13 mouse cellular contexts compared by ENCODE assay signal in genomic region chr19:53216761-53217538, GRCm38 (mm10).
DNase-seq lines count a peak whose midpoint lies in the region; ATAC-seq and TF ChIP-seq lines count a peak whose summit lies in the region.
"Had no signal": no experiment of that assay in that cellular context is flagged by ENCODE, and none has a peak within 500 bp of the region (broad histone marks: within the 10 kb centered on the region; RNA-seq: fewer than 3 reads in every experiment).

No protein-coding gene starts in this region.

- 45% methylated on average over 18 of the region's 18 CpGs for WGBS in spleen, adult 2 months
- 89% methylated on average over 18 of the region's 18 CpGs for WGBS in kidney, embryonic 14.5 days

- peaks cover 16% of the 10 kb centered on the region; the same call in 1 of the 2 replicates for H3K4me1 ChIP-seq in spleen, adult 2 months (ENCODE audit: control insufficient read depth, insufficient read depth, insufficient read length)
- no peaks in the 10 kb centered on the region for H3K4me1 ChIP-seq in kidney, embryonic 14.5 days (ENCODE audit: control insufficient read depth, insufficient read depth, low read length)
- H3K4me1 ChIP-seq: hindbrain, embryonic 12.5 days had no signal

- no peak overlapping the region for H3K9ac ChIP-seq in kidney, embryonic 14.5 days (ENCODE audit: low read depth, low read length)
- H3K9ac ChIP-seq: hindbrain, embryonic 12.5 days; lung, embryonic 14.5 days had no signal

- no peaks in the 10 kb centered on the region for H3K9me3 ChIP-seq in kidney, embryonic 14.5 days (ENCODE audit: control insufficient read depth, low read length)
- H3K9me3 ChIP-seq: hindbrain, embryonic 12.5 days had no signal

- H3K27ac ChIP-seq in gastrocnemius, adult 2 months: peak overlapping the region; percentile 85
- H3K27ac ChIP-seq in spleen, adult 2 months (ENCODE audit: insufficient read depth, low read length): peak overlapping the region; percentile 44
- no peak overlapping the region for H3K27ac ChIP-seq in kidney, embryonic 14.5 days (ENCODE audit: low read depth, low read length)
- H3K27ac ChIP-seq: hindbrain, embryonic 12.5 days; layer of hippocampus, adult 2 months had no signal

- no peak overlapping the region for H3K4me2 ChIP-seq in kidney, embryonic 14.5 days (replicated peaks; ENCODE audit: low read depth, low read length)
- H3K4me2 ChIP-seq: hindbrain, embryonic 12.5 days; lung, embryonic 14.5 days had no signal

- TF ChIP-seq CTCF in gastrocnemius, adult 2 months (IDR thresholded peaks at IDR 0.05): no peak
- no peak for TF ChIP-seq CTCF in spleen, adult 2 months (IDR thresholded peaks at IDR 0.05; ENCODE audit: extremely low read depth, insufficient read depth, insufficient read length, insufficient replicate concordance)

- intact Hi-C loops in gastrocnemius, adult 2 months (cut with DNase I): loop anchor here (10.0 kb wide), 1 partner anchor 182 kb away; no protein-coding TSS in a partner anchor
- intact Hi-C loops in gastrocnemius, postnatal 14 days (cut with DNase I; ENCODE audit: low total_unique reads): no loop called here

- peak overlapping the region; percentile 26; the same call in 1 of the 2 replicates for H3K4me3 ChIP-seq in gastrocnemius, adult 2 months
- H3K4me3 ChIP-seq in spleen, adult 2 months (ENCODE audit: extremely low read depth, insufficient read depth, insufficient read length): no peak overlapping the region
- no peak overlapping the region for H3K4me3 ChIP-seq in kidney, embryonic 14.5 days (ENCODE audit: low read length)
- H3K4me3 ChIP-seq: hindbrain, embryonic 12.5 days; layer of hippocampus, adult 2 months had no signal

- peaks cover 21% of the 10 kb centered on the region for H3K36me3 ChIP-seq in spleen, adult 2 months (ENCODE audit: control insufficient read depth, insufficient read depth, low read length)
- peaks cover 14% of the 10 kb centered on the region for H3K36me3 ChIP-seq in splenic B cell, adult 2 months (ENCODE audit: control insufficient read depth, insufficient read depth, low read length, poor library complexity, severe bottlenecking)
- peaks cover 14% of the 10 kb centered on the region; the same call in 1 of the 2 replicates for H3K36me3 ChIP-seq in kidney, embryonic 14.5 days (ENCODE audit: control insufficient read depth, insufficient read depth, low read length)
- H3K36me3 ChIP-seq: hindbrain, embryonic 12.5 days had no signal

- no peak for TF ChIP-seq POLR2A in spleen, adult 2 months (IDR thresholded peaks at IDR 0.05; ENCODE audit: low read depth, low read length)

- peak; percentile 56 for ATAC-seq in common myeloid progenitor, adult 5-6 weeks (replicated peaks; ENCODE audit: low read depth, poor library complexity, severe bottlenecking)
- ATAC-seq in kidney, embryonic 14.5 days (ENCODE audit: low FRiP score, low TSS enrichment): no peak

- no peaks in the 10 kb centered on the region for H3K27me3 ChIP-seq in spleen, adult 2 months (ENCODE audit: control insufficient read depth, insufficient read depth, low read length)
- no peaks in the 10 kb centered on the region for H3K27me3 ChIP-seq in splenic B cell, adult 2 months (ENCODE audit: control insufficient read depth, insufficient read depth, low read length, poor library complexity, severe bottlenecking)
- no peaks in the 10 kb centered on the region for H3K27me3 ChIP-seq in kidney, embryonic 14.5 days (ENCODE audit: control insufficient read depth, insufficient read depth, low read length)
- H3K27me3 ChIP-seq: hindbrain, embryonic 12.5 days had no signal

- peak; percentile 16 for DNase-seq in gastrocnemius, adult 2 months
- no peak for DNase-seq in gastrocnemius, postnatal 14 days
- DNase-seq in spleen, adult 2 months (ENCODE audit: low read depth in 1 of 2, low spot score in 2 of 2): peak in 1 of 2 experiments; percentile 42
- DNase-seq in spleen, postnatal 10 days (ENCODE audit: low spot score in 2 of 2): no peak
- peak; percentile 49 for DNase-seq in splenic B cell, adult 2 months (ENCODE audit: low read depth, low spot score)
- DNase-seq in testis, postnatal 10 days (ENCODE audit: low spot score): no peak
- DNase-seq: cerebellum, adult 2 months; left cerebral cortex, postnatal 4 days; lung, embryonic 14.5 days had no signal

Comparison
In these comparisons a context has a peak if more than half of its experiments do, and no peak if none do; other contexts are left out.
1. DNase-seq: peak in gastrocnemius, adult 2 months (single experiment) and splenic B cell, adult 2 months (single experiment); none in gastrocnemius, postnatal 14 days (single experiment), spleen, postnatal 10 days (0 of 2) and testis, postnatal 10 days (single experiment).